Mouse (Mus musculus): ENCODE measurements around the gene Klhl12.
A peak's percentile ranks its signal among the peaks of the same experiment; 100 is the strongest.
"Not testable (repeated sequence)": the region's sequence is repeated elsewhere in the genome, so short reads cannot be mapped to it uniquely, and the experiment has no call there.

The Klhl12 gene

GRCm38 (mm10) chr1:134454904-134455824 is at the start of gene Klhl12:
Klhl12 (plus strand) TSS chr1:134455531.
- peak; percentile 95 for DNase-seq

GRCm38 (mm10) chr1:134406414-134406771 is 48.9 kb upstream of the Klhl12 start:
- DNase-seq: no peak

- DNase-seq: no peak
Observed at GRCm38 (mm10) chr1:134408080-134408479, 47.3 kb upstream of the Klhl12 start.

- DNase-seq: no peak
Observed at GRCm38 (mm10) chr1:134411706-134412629, 43.4 kb upstream of the Klhl12 start.

- DNase-seq: no peak
Observed at GRCm38 (mm10) chr1:134414038-134414437, 41.3 kb upstream of the Klhl12 start.

- DNase-seq: no peak
Observed at GRCm38 (mm10) chr1:134414501-134415167, 40.7 kb upstream of the Klhl12 start.

- peak; percentile 98 to 99 for DNase-seq
Observed at GRCm38 (mm10) chr1:134415168-134415831, 40.0 kb upstream of the Klhl12 start, which contains the start of gene Adipor1. Adipor1 (plus strand) TSS chr1:134415378.

- no peak for DNase-seq
Observed at GRCm38 (mm10) chr1:134418414-134418975, 36.8 kb upstream of the Klhl12 start.

- no peak for DNase-seq
Observed at GRCm38 (mm10) chr1:134419176-134419575, 36.2 kb upstream of the Klhl12 start.

GRCm38 (mm10) chr1:134419751-134420458 is 35.4 kb upstream of the Klhl12 start:
- peak; percentile 15 to 50 for DNase-seq

- no peak for DNase-seq
Observed at GRCm38 (mm10) chr1:134423911-134424310, 31.4 kb upstream of the Klhl12 start.

- no peak for DNase-seq
Observed at GRCm38 (mm10) chr1:134426289-134426688, 29.0 kb upstream of the Klhl12 start.

- peak in 1 of 2 experiments; percentile 18 for DNase-seq
Observed at GRCm38 (mm10) chr1:134433002-134433401, 22.3 kb upstream of the Klhl12 start.

- no peak for DNase-seq
Observed at GRCm38 (mm10) chr1:134433473-134433872, 21.9 kb upstream of the Klhl12 start.

- DNase-seq: peak in 1 of 2 experiments; percentile 31
Observed at GRCm38 (mm10) chr1:134435414-134435813, 19.9 kb upstream of the Klhl12 start.

GRCm38 (mm10) chr1:134440437-134440836 is 14.9 kb upstream of the Klhl12 start:
- no peak for DNase-seq

- not testable (repeated sequence) for DNase-seq
Observed at GRCm38 (mm10) chr1:134441737-134442136, 13.6 kb upstream of the Klhl12 start.

GRCm38 (mm10) chr1:134442394-134442793 is 12.9 kb upstream of the Klhl12 start:
- no peak for DNase-seq

- not testable (repeated sequence) for DNase-seq
Observed at GRCm38 (mm10) chr1:134443288-134443687, 12.0 kb upstream of the Klhl12 start.

GRCm38 (mm10) chr1:134445418-134445817 is 9.9 kb upstream of the Klhl12 start:
- no peak for DNase-seq

GRCm38 (mm10) chr1:134448537-134448936 is 6.8 kb upstream of the Klhl12 start:
- DNase-seq: not testable (repeated sequence)

Data from lung, adult 18-20 months (tissue).